Mouse (Mus musculus): ENCODE results near the gene 0610009B22Rik.

DNA sequence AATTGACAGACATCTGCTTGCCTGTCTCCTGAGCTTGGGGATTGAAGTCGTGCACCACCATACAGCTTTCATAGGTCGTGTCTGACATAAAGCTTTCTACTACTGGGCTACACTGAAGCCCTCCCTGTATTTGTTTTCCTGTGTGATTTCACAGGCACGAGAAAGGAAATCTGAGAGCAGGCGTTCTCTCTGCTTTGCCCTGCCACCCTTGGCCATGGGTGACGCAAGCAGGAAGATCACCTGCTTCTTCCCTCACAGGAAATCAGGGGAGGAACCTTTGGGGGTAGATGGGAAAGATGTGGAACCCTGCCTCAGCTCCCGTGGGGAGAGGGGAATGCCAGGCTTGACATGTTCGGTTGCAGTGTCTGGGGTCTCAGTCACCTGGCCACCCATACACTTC, 30.4 kb downstream of the 0610009B22Rik start:
- TF ChIP-seq CTCF (IDR thresholded peaks at IDR 0.05; ENCODE audit: low read depth): no peak
- no peak for TF ChIP-seq EP300 (IDR thresholded peaks at IDR 0.05; ENCODE audit: low read depth)

Data from liver, embryonic 14.5 days (tissue).